Mouse (Mus musculus) testis, postnatal 14 days (tissue): ENCODE results near the gene Sult2b1.
A peak's percentile ranks its signal among the peaks of the same experiment; 100 is the strongest.

Experiments
- DNase-seq: peaks from one replicate; pipeline ENCODE4 v3.0.0; 2021; ENCODE audit warnings: low spot score

The Sult2b1 gene

DNA sequence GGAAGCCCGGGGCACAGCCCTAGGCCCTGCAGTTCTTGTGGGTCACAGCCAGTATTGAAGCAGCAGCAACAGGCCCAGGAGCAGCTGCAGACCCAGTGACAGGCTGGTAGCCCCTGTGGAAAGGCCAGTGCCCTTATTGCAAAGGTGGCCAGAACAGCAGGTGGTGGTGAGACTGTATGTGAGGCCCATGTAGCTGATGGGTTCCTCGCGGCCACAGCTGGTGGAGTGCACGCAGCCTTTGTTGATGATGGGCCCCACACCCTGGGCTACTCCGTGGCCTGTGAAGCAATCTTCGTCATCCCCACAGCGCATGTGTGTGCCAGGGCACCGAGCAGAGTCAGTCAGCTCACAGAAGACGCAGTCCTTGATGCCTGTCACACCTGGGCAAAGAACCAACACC lies 59.3 kb downstream of the Sult2b1 start:
- no peak for DNase-seq

DNA sequence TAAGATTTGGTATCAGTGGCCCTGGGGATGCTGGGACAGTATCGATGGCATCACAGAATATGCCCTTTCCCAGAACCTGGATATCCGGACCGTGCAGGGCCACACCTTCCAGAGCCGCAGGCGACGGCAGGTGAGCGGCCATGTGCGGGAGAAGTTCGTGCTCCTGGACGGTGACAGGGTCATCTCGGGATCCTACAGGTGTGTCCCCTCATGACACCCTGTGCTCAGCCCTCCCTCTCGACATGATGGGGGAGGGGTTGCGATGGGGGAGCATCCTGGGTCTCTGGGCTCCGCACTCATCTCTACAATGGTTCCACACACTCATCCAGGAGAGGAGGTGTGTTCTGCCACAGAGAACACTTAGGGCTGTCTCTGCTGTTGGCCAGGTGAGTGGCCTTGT lies 60.7 kb downstream of the Sult2b1 start:
- no peak for DNase-seq

DNA sequence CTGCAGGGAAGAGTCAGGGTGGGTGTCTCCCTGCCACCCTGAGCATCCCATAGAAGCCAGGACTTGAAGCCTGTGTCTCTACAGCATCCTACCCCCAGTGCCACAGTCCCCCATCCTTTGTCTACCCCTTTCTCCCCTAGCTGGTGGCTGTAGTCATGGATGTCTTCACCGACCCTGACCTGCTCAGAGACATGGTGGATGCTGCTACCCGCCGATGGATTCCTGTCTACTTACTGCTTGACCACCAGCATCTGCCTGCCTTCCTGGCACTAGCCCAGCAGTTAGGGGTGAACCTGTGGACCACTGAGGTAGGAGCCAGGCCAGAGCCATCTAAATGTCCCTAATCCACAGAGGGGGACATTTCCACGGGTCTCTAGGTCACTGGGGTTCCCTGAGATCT lies 61.2 kb downstream of the Sult2b1 start:
- DNase-seq: no peak

DNA sequence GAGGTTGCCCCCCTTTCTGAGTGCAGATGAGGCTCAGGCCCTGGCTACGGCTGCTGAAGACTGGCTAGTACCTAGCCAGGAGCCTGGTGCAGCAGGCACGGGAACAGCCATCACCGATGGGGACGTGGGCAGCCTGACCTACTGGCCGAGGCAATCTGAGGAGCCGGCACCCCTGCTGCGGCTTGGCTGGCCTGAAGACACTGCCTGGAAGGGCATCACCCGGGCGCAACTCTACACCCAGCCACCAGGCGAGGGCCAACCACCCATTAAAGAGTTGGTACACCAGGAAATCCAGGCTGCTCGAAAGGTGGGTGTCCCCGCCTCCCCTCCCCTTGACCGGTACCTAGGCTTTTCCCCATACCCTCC lies 62.1 kb downstream of the Sult2b1 start:
- peak; percentile 11 for DNase-seq

DNA sequence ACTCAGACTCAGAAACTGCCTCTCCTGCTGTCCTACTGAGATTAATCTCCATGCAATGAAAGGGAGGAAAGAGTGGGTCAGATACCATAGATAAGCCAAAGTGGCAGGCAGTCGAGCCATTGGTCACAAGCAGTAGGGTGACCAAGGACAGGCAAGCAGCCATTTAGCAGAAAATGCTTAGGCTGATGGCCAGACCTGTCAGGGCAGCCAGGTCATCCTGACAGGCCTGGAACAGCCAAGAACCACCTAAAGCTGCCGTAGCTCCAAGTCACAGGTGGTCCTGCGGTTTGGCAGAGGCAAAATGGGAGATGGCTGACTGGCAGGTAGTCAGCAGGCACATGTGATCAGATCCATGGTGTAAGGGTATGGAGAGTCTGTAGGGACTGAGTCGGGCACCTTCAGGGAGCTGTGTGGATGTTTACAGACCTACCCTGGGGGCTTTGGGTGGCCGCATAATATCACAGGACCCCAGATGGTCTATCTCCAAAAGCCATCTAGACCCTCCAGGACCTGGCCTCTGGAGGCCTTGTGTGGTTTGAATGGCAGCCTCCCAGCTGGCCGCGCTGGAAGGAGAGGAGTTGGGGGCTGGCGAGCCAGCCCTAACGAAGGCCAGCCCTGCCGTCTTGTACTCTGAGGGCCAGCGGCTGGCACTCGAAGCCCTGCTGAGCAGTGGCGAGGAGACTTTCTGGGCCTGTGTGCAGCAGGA lies 62.7 kb downstream of the Sult2b1 start:
- peak; percentile 4 for DNase-seq

DNA sequence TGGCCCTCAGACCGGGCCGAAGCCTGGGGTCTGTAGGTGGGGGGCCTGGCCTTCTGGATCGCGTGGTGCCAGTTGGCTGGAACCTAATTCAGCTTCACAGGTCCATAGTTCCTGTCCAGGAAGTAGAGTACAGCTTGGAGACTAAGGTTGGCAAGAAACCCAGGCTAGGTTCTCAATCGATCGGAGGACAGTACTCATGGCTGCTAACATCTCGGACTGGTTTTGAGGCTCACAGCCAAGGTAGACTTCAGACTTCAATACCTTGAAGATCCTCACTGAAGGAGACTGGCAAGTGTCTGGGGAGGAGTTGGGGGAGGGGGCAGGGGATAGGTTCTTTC lies 63.3 kb downstream of the Sult2b1 start:
- no peak for DNase-seq

DNA sequence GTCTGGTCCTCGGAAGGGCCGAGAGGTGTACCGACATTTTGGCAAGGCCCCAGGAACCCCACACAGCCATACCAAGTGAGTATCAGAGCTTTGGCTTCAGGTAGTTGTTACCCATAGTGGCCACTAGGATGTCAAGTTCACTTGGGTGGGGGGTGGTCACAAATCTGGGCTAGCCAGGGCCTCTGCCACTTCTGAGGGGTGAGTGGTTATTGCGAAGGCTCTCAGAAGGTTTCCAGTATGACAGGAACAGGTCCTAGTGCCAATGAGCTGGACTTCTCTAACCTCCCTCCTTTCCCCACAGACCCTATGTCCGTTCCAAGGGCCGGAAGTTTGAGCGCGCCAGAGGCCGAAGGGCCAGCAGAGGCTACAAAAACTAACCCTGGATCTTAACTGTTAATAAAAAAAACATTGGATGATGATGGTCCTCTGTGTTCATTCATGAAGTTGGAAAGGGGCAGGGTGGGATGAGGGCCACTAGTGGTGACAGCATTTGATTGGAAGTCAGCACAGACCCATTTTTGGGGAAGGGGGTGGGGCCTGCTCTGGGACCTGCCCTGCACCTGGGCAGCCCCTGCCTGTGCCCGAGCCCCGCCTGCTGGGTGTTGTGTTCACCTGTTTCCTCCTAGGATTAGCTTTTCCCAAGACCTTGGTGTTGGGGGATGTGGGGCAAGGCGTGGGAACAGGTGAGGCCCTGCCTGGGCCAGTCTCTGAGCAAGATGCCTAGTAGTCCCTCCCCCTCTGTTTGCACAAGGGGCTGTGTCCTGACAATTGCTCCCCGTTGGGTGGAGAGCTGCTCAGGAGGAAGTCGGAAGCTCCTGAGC lies 63.8 kb downstream of the Sult2b1 start, which contains the start of gene Fam83e:
Gene Fam83e, plus strand, starts transcription at position 800 of the 821 bp plus-strand sequence.
- peak; percentile 22 for DNase-seq

DNA sequence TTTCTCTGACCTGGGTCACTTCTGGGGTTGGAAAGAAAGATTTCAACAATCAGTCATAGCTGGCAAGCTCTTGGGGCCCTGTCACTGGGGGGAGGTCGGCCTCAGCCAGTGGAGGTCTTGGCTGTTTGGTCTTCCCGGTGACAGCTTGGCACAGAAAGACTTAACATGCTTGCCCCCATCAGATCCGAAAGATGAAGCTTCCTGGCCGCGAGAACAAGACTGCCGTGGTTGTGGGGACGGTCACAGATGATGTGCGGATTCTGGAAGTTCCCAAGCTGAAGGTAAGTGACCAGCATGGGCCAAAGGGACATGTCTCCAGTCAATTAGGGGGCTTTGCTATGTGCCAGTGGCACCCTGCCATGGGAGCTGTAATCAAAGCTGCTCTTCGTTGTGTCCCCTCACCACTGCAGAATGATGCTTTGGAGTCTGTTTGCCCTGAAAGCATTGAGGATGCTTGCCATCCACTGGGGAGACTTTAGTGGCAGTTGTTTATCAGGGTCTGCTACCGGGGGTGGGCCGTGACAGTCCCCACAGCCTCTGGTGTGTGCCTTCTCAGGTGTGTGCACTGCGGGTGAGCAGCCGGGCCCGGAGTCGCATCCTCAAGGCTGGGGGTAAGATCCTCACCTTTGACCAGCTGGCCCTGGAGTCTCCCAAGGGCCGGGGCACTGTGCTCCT lies 64.6 kb downstream of the Sult2b1 start:
- DNase-seq: peak; percentile 9

DNA sequence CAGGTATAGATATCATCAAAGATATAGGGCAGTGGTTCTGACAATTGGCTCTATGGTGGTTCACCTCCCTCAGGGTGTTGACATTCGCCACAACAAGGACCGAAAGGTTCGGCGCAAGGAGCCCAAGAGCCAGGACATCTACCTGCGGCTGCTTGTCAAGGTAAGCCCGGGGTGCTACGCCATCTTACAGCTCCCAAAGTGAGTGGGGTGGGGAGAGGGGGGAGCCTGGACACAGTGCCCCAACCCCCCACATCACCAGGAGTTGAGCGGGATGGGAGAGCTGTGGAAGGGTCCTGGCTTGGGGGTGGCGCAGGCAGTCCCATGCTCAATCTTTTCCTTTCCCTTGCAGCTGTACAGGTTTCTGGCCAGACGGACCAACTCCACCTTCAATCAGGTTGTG lies 65.3 kb downstream of the Sult2b1 start:
- no peak for DNase-seq

DNA sequence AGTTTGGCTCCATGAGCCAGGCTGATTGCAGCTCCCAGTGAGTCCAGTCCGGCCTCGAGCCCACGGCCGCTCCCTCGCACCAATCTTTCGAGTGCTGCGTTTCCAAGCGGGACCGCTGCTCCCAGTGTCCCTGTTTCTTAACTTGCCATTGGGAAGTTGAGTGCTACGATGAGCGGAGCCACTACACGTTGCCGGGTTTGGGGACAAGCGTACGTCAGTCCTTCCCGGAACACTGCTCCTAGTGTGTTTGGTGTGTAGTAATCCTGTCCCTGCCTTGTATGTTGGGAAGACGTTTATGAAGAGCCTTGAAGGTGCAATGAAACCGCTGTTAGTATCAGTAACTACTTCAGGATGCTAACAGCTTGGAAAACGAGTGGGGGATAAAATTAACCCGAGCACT lies 66.1 kb downstream of the Sult2b1 start:
- DNase-seq: peak; percentile 22

DNA sequence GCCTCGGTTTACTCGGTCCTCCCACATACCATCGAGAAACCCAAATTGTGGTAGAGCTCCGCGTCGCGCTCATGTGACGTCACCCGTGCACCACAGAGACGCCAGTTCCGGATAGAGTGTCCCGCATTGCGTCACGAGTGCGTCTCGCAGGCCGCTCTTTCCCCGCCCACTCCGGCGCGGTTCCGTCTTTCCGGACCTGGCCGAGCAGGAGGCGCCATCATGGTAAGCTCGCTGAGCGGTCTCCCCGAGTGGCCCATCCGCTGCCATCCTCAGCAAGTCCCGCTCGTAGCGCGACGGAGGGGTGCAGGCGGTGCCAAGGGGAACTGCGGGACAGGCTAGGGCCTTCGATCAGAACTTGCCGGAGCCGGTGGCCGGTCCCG lies 66.6 kb downstream of the Sult2b1 start, which contains the start of gene Sphk2:
Gene Sphk2, minus strand, starts transcription at position 85 of the 380 bp plus-strand sequence.
- DNase-seq: peak; percentile 98

DNA sequence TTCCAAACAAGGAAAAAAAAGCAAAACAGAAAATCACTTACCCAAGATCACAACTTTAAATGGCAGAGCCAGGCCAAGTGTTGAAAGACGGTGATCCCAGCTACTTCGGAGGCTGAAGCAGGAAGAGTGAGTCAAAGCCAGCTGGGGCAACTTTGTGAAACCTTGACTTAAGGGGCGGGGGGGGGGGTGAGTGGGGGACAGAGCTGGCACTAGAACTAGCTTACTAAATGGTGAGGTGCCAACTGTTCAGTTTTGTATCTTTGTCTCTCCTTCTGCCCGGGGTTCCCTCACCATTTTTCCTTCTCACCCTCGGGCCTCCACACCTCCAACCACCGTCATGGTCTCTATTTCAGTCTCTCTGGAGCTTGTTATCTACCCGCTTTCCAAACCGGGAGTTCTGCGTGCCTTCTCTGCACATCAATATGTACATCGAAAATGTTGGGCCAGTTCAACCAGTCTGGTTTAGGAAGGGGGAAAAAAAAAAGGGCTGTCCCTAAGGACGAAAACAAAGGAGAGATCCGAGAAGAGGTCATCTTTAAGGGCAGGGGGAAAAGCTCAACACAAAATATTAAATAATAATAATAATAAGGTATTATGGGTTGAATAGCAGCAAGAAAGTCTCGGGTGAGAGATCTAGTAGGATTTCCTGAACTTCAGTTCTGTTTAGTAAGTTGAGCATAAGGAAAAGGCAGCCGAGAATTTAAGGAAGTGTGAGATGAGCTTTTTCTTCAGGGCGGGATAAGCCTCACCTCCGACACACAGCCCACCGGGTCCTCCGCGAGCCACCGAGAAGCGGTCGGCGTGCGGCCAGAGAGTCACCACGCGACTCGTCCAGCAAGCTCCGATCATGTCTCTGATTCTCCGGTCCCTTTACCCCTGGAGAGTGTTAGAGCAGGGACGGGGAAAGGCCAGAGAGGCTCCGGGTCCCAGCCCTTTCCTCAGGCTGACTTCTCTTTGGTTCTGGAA lies 67.2 kb downstream of the Sult2b1 start:
- DNase-seq: no peak

DNA sequence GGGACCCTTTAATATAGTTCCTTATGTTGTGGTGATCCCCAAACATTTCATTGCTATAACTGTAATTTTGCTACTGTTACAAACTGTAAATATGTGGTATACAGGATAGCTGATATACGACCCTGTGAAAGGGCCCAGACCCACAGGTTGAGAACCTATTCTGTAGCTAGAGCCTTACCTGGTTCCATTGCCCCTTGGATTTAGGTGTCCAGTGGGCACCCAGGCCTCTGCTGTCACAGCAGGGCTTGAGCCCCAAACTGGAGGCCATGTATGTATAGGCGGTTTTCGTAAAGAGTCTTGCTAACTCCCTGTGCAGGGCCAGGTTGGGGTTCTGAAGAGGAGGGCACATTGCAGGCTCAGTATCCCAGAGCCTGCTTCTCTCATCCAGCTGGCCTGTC lies 68.0 kb downstream of the Sult2b1 start:
- no peak for DNase-seq

DNA sequence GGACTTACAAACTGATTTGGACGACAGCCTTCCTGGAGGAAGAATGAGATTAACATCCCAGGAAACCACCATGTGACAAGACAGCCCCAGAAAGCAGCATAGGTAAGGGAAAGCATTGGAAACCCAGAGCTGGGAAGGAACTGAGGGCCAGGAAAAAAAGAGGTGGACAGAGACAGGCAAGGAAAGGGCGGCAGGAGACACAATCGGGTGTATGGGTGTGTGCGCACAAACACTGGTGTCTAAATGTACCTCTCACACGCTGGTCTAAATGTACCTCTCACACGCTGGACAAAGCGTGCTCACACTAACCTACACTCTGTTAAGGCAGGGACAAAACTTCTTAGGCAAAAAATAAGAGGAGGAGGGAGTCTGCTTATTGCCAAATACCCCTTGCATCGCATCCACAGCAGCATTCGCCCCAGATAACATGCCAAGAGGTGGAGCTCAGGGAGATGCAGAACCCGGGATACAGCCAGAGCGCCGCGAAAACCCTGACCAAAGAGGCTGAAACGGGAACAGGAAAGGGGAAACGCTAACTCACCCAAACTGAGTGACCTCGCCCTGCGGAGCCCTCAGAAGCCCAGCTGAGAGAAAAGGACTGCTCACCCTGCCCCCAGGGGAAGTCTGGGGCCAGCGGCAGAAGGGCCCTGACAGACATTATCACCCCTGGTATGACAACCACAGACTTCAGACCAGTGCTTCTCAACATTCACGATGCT lies 68.6 kb downstream of the Sult2b1 start:
- no peak for DNase-seq

DNA sequence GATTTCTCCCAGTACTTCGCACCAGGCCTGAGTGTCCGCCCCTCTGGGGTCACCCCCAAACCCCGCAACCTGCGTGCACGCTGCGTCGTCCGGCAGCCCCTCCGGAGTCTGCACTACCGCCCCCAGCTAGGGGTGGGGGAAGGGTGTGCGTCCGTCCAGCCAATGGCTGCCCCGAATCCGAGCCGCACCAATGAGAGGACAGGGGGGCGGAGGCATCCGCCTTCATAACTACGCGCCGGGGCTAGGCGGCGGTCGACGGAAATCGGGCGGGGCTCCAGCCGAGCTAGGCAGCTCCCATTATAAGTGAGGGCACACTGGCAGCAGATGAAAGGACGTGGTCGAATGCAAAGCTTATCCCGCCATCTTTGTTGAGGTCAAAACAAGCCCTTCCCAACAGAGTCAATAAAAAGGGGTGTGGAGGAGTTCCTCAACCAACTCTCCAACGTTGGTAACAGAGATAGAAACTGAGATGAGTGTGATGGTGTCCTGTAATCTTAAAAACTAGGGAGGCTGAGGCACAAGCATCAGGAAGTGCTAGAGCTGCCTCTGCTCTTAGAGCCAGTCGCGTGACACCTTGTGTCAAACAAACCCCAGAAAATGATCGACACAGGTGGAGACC lies 69.3 kb downstream of the Sult2b1 start, which contains the start of gene Rpl18:
Gene Rpl18, plus strand, starts transcription at position 368 of the 619 bp plus-strand sequence.
- peak; percentile 96 for DNase-seq

DNA sequence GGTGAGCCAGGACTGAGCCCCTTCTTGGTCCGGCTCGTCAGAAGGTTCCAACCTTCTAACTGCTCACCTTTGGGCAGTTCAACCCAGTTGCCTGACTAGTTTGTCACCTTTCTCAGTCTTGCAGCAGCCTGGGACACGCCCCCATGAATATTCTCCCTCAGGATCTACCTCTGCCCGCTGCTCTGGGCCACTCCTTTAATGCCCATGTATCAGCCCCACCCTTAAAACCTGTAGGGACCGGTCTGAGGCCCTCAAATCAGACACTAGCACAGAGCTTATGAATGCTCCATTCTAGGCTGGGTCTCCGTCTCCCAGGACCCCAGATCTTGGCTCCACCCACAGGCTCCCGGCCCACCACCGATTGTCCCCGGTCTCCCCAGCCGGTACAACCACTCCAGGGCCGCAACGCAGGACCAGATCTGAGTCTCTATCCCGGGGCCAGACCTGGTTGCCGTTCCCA lies 69.8 kb downstream of the Sult2b1 start:
- no peak for DNase-seq

DNA sequence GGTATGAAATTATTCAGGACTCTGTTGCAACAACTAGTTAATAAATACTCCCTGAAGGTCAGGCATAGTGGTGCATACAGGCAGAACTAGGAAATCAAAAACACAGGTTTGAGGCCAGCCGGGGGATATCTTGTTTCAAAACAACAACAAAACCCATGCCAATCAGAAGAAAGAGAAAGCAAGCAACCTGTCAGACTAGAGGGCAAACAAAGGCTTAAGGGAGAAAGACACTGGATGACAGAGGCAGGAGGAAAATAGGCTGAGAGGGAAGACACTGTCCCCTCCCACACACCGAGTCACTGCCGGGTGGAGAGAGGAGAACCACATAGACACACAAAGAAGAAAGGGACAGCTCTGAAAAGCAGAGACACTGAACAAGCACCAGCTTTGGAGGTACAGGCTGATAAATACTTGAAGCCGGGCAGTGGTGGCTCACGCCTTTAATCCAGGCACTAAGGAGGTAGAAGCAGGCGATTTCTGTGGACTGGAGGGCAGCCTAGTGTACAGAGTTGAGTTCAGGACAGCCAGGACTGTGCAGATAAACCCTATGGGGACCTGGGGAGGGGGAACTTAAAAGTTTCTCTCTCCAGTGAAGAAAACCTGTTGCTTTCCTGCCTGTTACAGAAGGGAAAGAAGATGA lies 70.5 kb downstream of the Sult2b1 start:
- DNase-seq: no peak

DNA sequence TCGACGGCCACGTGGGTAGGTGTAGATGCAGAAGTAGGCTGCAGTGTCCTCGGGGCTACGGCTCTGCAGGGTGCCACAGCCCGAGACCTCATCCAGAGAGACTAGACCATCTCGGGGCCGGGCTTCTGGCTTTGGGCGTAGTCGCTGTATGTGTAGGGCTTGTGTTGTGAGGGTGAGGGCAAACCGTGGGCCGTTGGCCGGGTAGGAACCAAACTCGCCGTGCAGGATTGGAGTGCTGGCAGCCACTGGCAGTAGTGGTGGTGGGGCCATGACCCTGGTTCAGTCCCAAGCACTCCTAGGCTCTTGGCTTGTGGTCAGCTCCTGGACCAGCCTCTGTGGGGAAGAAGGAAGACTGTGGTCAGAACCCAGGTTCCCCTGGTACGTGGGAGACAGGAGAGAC lies 71.1 kb downstream of the Sult2b1 start:
- no peak for DNase-seq

DNA sequence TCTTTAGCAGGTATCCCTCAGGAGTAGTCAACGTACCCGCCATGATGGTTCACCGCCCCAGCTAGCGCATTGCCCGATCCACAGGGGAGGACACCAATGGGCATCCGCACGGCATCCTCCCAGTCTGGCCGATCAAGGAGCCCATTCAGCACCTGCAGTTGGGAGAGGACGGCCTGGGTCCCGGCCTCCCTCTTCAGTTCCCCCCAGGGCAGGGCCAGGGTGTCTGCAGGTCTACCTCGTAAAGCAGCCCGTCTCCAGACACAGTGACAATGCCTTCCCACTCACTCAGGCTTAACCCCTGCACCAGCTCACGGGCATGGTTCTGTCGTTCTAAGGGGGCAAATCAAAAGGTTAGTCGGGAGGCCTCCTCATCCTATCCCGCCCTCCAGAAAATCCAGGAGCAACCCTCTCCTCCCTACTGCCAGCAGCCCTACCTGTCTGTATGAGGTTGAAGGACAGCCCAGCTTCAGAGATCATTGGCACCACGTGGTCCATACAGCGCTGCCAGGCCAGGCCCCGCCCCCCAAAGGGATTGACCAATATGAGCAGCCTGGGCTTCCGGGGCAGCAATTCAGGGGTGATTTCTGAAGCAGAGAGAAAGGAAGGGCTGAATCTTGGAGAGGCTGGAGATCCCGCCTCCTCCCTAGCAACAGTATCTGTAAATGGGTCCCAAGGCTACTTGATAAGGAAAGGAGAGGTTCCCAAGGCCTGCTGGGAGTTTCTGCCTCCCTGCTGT lies 72.3 kb downstream of the Sult2b1 start:
- peak; percentile 84 for DNase-seq
